Mouse (Mus musculus) lung, embryonic 14.5 days (tissue): ENCODE measurements around the gene Gm49387. TPM values are rescaled to one million over a fixed set of nuclear protein-coding genes. Genes with fewer than 3 reads are reported as not detected.

ENCODE experiments used
- ATAC-seq: fragments of 200-750 bp; cut with Nextera tagmentation; 2 replicates; pipeline ENCODE4 v1.8.0; 2017; ENCODE audit warnings: mild to moderate bottlenecking, moderate TSS enrichment, moderate library complexity; ENCODE audit not compliant: insufficient read depth
- DNase-seq: peaks from one replicate; pipeline ENCODE4 v3.0.0-alpha.2; 2015
- H3K27ac ChIP-seq: fragments of 300-500 bp; sonication (generic); 2 replicates; pipeline ENCODE4 v1.5.1; 2014; ENCODE audit warnings: low read depth, mild to moderate bottlenecking, moderate library complexity
- H3K27me3 ChIP-seq: fragments of 300-500 bp; sonication (generic); 2 replicates; pipeline ENCODE4 v1.6.1; 2014; ENCODE audit warnings: low read length, control low read depth; ENCODE audit not compliant: insufficient read depth
- H3K36me3 ChIP-seq: fragments of 300-500 bp; sonication (generic); 2 replicates; pipeline ENCODE4 v1.6.1; 2014; ENCODE audit warnings: control low read depth; ENCODE audit not compliant: insufficient read depth
- H3K4me1 ChIP-seq: fragments of 300-500 bp; sonication (generic); 2 replicates; pipeline ENCODE4 v1.6.1; 2014; ENCODE audit warnings: antibody characterized with exemption, control low read depth; ENCODE audit not compliant: insufficient read depth
- H3K4me2 ChIP-seq: fragments of 300-500 bp; sonication (generic); 2 replicates; pipeline ENCODE4 v1.6.1; 2014; ENCODE audit warnings: mild to moderate bottlenecking
- H3K4me3 ChIP-seq: fragments of 300-500 bp; sonication (generic); 2 replicates; pipeline ENCODE4 v1.5.1; 2014; ENCODE audit warnings: low read depth, low read length
- H3K9ac ChIP-seq: fragments of 300-500 bp; sonication (generic); 2 replicates; pipeline ENCODE4 v1.6.1; 2014
- H3K9me3 ChIP-seq: fragments of 300-500 bp; sonication (generic); 2 replicates; pipeline ENCODE4 v1.6.1; 2016; ENCODE audit warnings: low read depth, low read length, control low read depth
- CTCF ChIP-seq: IDR thresholded peaks from 2 replicates; pipeline ENCODE4 v1.5.1; 2016; ENCODE audit warnings: antibody characterized with exemption, low read depth
- WGBS: fragments of 180-500 bp; shearing (Covaris S2); extraction: QIAGEN DNeasy Blood & Tissue Kit; methylation state at CpG from one replicate; pipeline ENCODE4 v1.1.7; 2014; 5-methylcytosine and 5-hydroxymethylcytosine counted together
- polyA plus RNA-seq: library from polyadenylated mRNA; unstranded; fragments of >200 nt; fragmentation: Nextera tagmentation; extraction: Ambion mirVana; gene quantifications from 2 replicates; pipeline ENCODE4 v1.2.1, GENCODE M21; 2014

Gm49387 gene
- polyA plus RNA-seq, 1 experiment from 2014 or later, result 0.18 TPM

- ATAC-seq (peak; percentile 91), DNase-seq (peak; percentile 93)
- 3% methylated on average over 44 of the region's 44 CpGs for whole genome bisulfite sequencing
- no peaks in the 10 kb centered on the region for H3K27me3 ChIP-seq
- H3K4me1 ChIP-seq, result peaks cover 33% of the 10 kb centered on the region
- peak overlapping the region; percentile 58 for H3K9ac ChIP-seq
- peak overlapping the region; percentile 35 for H3K4me3 ChIP-seq
- TF ChIP-seq CTCF, result peak; percentile 55
- peaks cover 3% of the 10 kb centered on the region; the same call in 1 of the 2 replicates for H3K36me3 ChIP-seq
- H3K27ac ChIP-seq, result peak overlapping the region; percentile 98
- H3K9me3 ChIP-seq, result no peaks in the 10 kb centered on the region
- peak overlapping the region; percentile 75 for H3K4me2 ChIP-seq
These were observed 21.2 kb upstream of the Gm49387 start for GRCm38 (mm10) chr14:31661671-31662554.

GRCm38 (mm10) chr14:31660312-31661093 lies 19.8 kb upstream of the Gm49387 start:
- peaks cover 33% of the 10 kb centered on the region for H3K4me1 ChIP-seq
- no peak for ATAC-seq
- no peak overlapping the region for H3K9ac ChIP-seq
- H3K4me2 ChIP-seq, result no peak overlapping the region
- H3K36me3 ChIP-seq, result no peaks in the 10 kb centered on the region
- DNase-seq, result no peak
- H3K9me3 ChIP-seq, result no peaks in the 10 kb centered on the region
- peak overlapping the region; percentile 55; the same call in 1 of the 2 replicates for H3K27ac ChIP-seq
- no peaks in the 10 kb centered on the region for H3K27me3 ChIP-seq
- no peak for TF ChIP-seq CTCF
- no peak overlapping the region for H3K4me3 ChIP-seq
- WGBS, result 79% methylated on average over 7 of the region's 7 CpGs

GRCm38 (mm10) chr14:31659501-31660181 lies 19.0 kb upstream of the Gm49387 start:
- DNase-seq (peak; percentile 39), ATAC-seq (no peak)
- Histone ChIP-seq H3K4me2 (no peak overlapping the region), H3K4me1 (peaks cover 27% of the 10 kb centered on the region), H3K9me3 (no peaks in the 10 kb centered on the region), H3K27ac (peak overlapping the region; percentile 55; the same call in 1 of the 2 replicates), H3K36me3 (no peaks in the 10 kb centered on the region), H3K4me3 (no peak overlapping the region), H3K27me3 (no peaks in the 10 kb centered on the region), H3K9ac (no peak overlapping the region)
- TF ChIP-seq CTCF, result no peak
- 49% methylated on average over 10 of the region's 10 CpGs for WGBS

- H3K4me1 ChIP-seq, result peaks cover 13% of the 10 kb centered on the region
- no peak overlapping the region for H3K4me2 ChIP-seq
- ATAC-seq (no peak), DNase-seq (no peak)
- H3K9ac ChIP-seq, result no peak overlapping the region
- no peaks in the 10 kb centered on the region for H3K36me3 ChIP-seq
- WGBS, result 81% methylated on average over 8 of the region's 8 CpGs
- no peak overlapping the region for H3K27ac ChIP-seq
- no peak overlapping the region for H3K4me3 ChIP-seq
- TF ChIP-seq CTCF, result no peak
- H3K9me3 ChIP-seq, result no peaks in the 10 kb centered on the region
- H3K27me3 ChIP-seq, result no peaks in the 10 kb centered on the region
These were observed 17.5 kb upstream of the Gm49387 start for GRCm38 (mm10) chr14:31658126-31658680.

GRCm38 (mm10) chr14:31656857-31657645 lies 16.4 kb upstream of the Gm49387 start:
- WGBS, result 23% methylated on average over 5 of the region's 5 CpGs
- H3K4me1 ChIP-seq, result peaks cover 3% of the 10 kb centered on the region; the same call in 1 of the 2 replicates
- no peak overlapping the region for H3K27ac ChIP-seq
- no peaks in the 10 kb centered on the region for H3K36me3 ChIP-seq
- H3K9ac ChIP-seq, result no peak overlapping the region
- H3K4me2 ChIP-seq, result no peak overlapping the region
- H3K27me3 ChIP-seq, result no peaks in the 10 kb centered on the region
- DNase-seq (peak; percentile 87), ATAC-seq (0 out of 2 replicates have a peak, but pooled peaks have one; percentile 13)
- peak; percentile 92 for TF ChIP-seq CTCF
- no peak overlapping the region for H3K4me3 ChIP-seq
- no peaks in the 10 kb centered on the region for H3K9me3 ChIP-seq

- no peaks in the 10 kb centered on the region for H3K36me3 ChIP-seq
- no peak for DNase-seq
- TF ChIP-seq CTCF, result no peak
- H3K9ac ChIP-seq, result no peak overlapping the region
- ATAC-seq, result no peak
- H3K27me3 ChIP-seq, result no peaks in the 10 kb centered on the region
- WGBS, result 54% methylated on average over 7 of the region's 7 CpGs
- no peak overlapping the region for H3K4me3 ChIP-seq
- no peaks in the 10 kb centered on the region for H3K9me3 ChIP-seq
- no peak overlapping the region for H3K4me2 ChIP-seq
- no peak overlapping the region for H3K27ac ChIP-seq
- H3K4me1 ChIP-seq, result peaks cover 3% of the 10 kb centered on the region; the same call in 1 of the 2 replicates
These were observed 15.7 kb upstream of the Gm49387 start for GRCm38 (mm10) chr14:31656386-31656785.
